Mouse (Mus musculus): ENCODE data around the gene Tmem39a. TPM values are rescaled to one million over a fixed set of nuclear protein-coding genes. Genes with fewer than 3 reads are reported as not detected.

Tmem39a gene
- total RNA-seq, 2 experiments from 2014 or later: 15.2 to 15.8 TPM

DNA sequence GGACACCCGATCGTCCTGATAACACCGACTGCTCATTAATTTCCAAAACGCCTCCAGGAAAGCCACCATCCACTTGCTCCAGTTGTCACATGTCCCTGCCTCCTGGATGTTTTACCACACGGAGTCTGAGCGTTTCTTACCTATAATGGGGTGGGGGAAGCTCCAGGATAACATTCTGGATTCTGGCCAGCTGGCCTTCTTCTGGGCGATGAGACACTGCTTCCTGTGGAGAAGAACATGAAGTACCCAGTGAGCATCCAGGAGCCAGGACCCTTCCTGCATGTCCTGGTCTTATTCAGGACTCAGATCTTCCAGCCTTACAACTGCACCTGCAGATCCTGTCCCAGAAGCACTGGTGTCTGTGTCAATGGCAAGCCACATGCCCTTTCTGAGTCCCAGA, 66.9 kb downstream of the Tmem39a start:
- DNase-seq: no peak
- intact Hi-C loops (cut with DNase I): loop anchor here (10.0 kb wide), 1 partner anchor 99 kb away; no protein-coding TSS in a partner anchor

DNA sequence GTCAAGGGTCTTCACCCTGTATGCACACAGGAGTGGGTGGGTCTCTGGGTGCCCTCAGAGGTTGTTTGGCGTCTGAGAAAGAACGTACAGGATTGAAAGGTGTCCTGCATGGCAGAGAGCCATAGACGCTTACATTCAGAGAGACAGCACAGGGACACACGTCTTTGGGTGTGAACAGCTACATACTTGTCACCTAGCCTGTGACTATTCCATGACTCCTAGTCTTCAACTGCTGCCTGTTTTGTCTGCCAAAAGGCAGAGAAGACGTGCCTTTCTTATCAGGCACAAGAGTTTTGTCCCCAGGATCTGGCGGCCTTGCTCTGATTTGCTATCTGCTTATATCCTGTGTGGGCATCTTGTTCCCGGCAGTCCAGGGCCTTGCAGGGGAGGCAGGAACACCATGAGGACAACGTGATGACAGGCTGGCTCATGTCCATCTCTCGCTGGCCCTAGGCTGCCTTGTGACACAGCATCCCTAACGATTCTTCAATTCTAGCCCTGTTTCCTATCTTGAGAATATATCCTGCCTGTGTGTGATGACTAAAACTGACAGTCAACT, 67.4 kb downstream of the Tmem39a start:
- no peak for DNase-seq
- intact Hi-C loops (cut with DNase I): loop anchor here (10.0 kb wide), 1 partner anchor 99 kb away; no protein-coding TSS in a partner anchor

DNA sequence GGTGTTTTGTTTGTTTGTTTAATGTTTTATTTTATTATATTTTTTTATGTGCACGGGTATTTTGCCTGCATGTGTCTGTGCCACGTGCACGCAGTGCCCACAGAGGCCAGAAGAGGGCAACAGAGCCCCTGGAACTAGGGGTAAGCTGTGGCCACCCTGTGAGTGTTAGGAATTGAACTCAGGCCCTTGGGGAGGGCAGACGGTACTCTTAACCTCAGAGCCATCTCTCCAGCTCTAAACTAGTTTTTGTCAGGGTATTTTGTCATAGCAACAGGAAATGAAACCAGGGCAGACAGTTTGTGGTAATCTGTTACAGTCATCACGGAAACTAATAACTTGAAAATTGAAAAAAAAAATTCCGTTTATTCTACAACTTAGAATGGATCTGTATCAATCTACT, 73.6 kb downstream of the Tmem39a start:
- intact Hi-C loops (cut with DNase I): loop anchor here (10.0 kb wide), 1 partner anchor 73 kb away; no protein-coding TSS in a partner anchor
- peak; percentile 61 to 70 for DNase-seq

DNA sequence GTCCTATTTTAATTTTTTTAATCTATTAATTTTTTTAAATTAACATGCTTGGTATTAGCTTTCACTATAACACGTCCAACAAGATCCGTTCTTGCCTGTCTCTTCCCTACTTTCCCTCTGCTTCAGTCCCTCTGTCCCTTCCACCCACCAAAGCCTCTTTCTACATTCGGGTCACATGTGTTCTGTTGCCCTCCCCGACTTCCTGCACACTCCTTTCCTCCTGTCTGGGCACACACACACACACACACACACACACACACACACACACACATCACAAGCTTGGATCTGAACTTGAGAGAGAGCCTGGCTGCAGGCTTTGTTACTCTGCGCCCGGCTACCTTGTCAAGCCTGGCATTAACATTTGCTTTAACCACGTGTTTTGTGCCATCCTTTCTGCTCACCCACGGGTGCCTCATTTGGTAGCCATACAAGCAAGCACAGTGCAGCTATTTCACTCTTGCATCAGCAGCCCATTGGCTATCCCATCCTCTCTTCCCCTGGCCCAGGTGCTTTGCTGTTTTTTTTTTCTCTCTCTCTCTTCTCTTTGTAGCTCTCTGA, 77.4 kb downstream of the Tmem39a start:
- intact Hi-C loops (cut with DNase I): loop anchor here (10.0 kb wide), 1 partner anchor 69 kb away; no protein-coding TSS in a partner anchor

DNA sequence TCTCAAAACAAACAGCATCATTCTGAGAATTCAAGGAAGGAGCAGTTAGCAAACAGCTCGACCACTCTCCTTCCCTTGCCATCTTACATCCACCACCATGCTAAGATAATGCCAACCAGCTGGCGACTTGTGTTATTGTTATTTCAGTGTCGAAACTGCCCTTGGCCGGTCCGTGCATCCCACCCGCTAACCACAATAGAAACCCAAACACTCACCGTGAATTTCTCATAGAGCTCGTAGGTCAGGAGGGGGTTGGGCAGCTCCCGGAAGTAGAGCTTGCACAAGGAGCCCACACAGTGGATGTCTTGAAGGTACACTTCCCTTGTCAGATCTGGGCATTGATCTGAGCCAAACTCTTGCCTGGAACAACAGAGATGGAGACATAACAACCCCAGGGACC, 78.2 kb downstream of the Tmem39a start:
- DNase-seq: no peak
- intact Hi-C loops (cut with DNase I): loop anchor here (10.0 kb wide), 1 partner anchor 68 kb away; no protein-coding TSS in a partner anchor

More for the DNA sequence above, 77.4 kb downstream of the Tmem39a start:
- no peak for DNase-seq

DNA sequence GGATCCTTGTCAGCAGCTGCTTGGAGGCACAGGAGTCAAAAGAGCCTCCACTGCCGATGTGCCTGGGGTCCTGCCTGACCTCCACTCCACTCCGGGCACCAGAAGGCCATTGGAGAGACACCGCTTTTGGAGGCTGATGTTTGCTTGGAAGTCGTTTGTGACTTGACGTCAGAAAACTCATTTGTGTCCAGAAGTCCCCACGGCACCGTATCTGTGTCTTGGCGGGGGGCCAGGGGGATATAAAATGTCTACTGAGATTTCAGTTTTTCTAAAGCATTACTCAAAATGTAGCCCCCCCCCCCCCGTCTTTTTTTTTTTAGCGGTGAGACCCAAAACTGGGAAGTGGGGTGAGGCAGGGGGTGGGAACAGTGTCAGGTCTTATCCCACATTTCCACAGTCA, 78.6 kb downstream of the Tmem39a start:
- no peak for DNase-seq
- intact Hi-C loops (cut with DNase I): loop anchor here (10.0 kb wide), 1 partner anchor 68 kb away; no protein-coding TSS in a partner anchor

Other genes with a start within 250 kb of the Tmem39a start
- gene Maats1, start 216.6 kb upstream of the Tmem39a start, total RNA-seq (2021): not detected
- 100 to 1,000 TPM; 121 to 152 TPM for gene Cox17, start 211.7 kb upstream of the Tmem39a start, total RNA-seq (2021)
- gene Gm21987, start 211.7 kb upstream of the Tmem39a start, total RNA-seq (2021): not detected
- 10 to 100 TPM; 60.2 to 61.4 TPM for gene Popdc2, start 196.5 kb upstream of the Tmem39a start, total RNA-seq (2021)
- 1 to 10 TPM; 4.2 to 4.7 TPM for gene Pla1a, start 125.6 kb upstream of the Tmem39a start, total RNA-seq (2021)
- gene Adprh, start 106.0 kb upstream of the Tmem39a start, total RNA-seq (2021): 10 to 100 TPM; 15.7 to 17.7 TPM
- under 1 TPM; 0.15 to 0.22 TPM for gene Cd80, start 103.1 kb upstream of the Tmem39a start, total RNA-seq (2021)
- 10 to 100 TPM; 45.1 to 47.3 TPM for gene Timmdc1, start 36.0 kb upstream of the Tmem39a start, total RNA-seq (2021)
- gene Poglut1, start 8.4 kb upstream of the Tmem39a start, total RNA-seq (2021): 1 to 10 TPM; 7.9 to 8.0 TPM
- 10 to 100 TPM; 12.3 to 12.4 TPM for gene Arhgap31, start 154.6 kb downstream of the Tmem39a start, total RNA-seq (2021)
- gene B4galt4, start 183.6 kb downstream of the Tmem39a start, total RNA-seq (2021): 1 to 10 TPM; 3.8 to 4.4 TPM
- gene Upk1b, start 241.6 kb downstream of the Tmem39a start, total RNA-seq (2021): not detected